Mouse (Mus musculus): ENCODE data around the gene Gpr152. TPM values are rescaled to one million over a fixed set of nuclear protein-coding genes. Genes with fewer than 3 reads are reported as not detected.

The Gpr152 gene
- total and polyA plus RNA-seq, 3 experiments: 0.03 TPM; not detected in 2

DNA sequence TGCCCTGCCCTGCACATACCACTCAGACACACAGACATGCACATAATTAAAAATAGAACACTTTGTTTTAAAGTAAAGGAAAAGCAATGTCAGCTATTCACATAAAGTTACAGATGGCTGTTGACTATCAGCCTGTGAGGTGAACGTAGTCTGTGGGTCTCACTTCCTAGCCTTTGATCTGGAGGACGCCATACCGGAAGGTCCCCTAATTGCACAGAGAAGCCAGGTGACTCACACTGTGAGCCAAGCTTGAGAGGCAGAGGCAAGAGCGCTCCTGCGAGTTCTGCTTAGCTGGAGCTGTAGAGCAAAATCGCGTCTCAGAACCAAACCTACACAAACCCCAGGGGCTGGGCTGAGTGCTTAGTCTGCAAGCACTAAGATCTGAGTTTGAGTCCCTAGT lies 45.8 kb upstream of the Gpr152 start:
- TF ChIP-seq GABPA (IDR thresholded peaks at IDR 0.05; ENCODE audit: low read depth, low read length) (no peak), ZNF384 (IDR thresholded peaks at IDR 0.05; ENCODE audit: low read depth, low read length) (no peak), TBP (IDR thresholded peaks at IDR 0.05; ENCODE audit: low read depth, low read length) (no peak), MXI1 (IDR thresholded peaks at IDR 0.05; ENCODE audit: low read depth, low read length) (no peak), POLR2AphosphoS2 (IDR thresholded peaks at IDR 0.05; ENCODE audit: low read length) (no peak), HCFC1 (IDR thresholded peaks at IDR 0.05; ENCODE audit: low read depth, low read length) (no peak), UBTF (IDR thresholded peaks at IDR 0.05; ENCODE audit: borderline replicate concordance, insufficient read depth, low read depth, low read length) (no peak), ZKSCAN1 (IDR thresholded peaks at IDR 0.05; ENCODE audit: low read depth, low read length) (no peak), ZC3H11A (IDR thresholded peaks at IDR 0.05; ENCODE audit: low read depth, low read length) (no peak), USF1 (IDR thresholded peaks at IDR 0.05; ENCODE audit: low read depth, low read length) (no peak), NELFE (IDR thresholded peaks at IDR 0.05; ENCODE audit: low read depth, low read length) (no peak), ETS1 (IDR thresholded peaks at IDR 0.05; ENCODE audit: low read depth, low read length) (no peak), USF2 (IDR thresholded peaks at IDR 0.05; ENCODE audit: borderline replicate concordance in 1 of 2, insufficient read depth in 1 of 2, low read depth in 1 of 2, low read length in 2 of 2) (no peak)
- DNase-seq (ENCODE audit: low read depth, low spot score): no peak
- Histone ChIP-seq H3K9me3 (replicated peaks; ENCODE audit: insufficient read depth, low read length) (no peaks in the 10 kb centered on the region), H3K27ac (ENCODE audit: control insufficient read depth, low read depth, low read length) (no peak overlapping the region), H3K79me2 (ENCODE audit: control insufficient read depth, insufficient read depth, low read length, poor library complexity) (peaks cover 2% of the 10 kb centered on the region; the same call in 1 of the 2 replicates), H3K4me1 (ENCODE audit: control insufficient read depth in 1 of 2, insufficient read depth in 2 of 2, low read length in 2 of 2) (peaks cover 0 to 15% of the 10 kb centered on the region in 2 experiments; a peak in 3 of 4 replicates), H3K9ac (ENCODE audit: control insufficient read depth, low read depth, low read length, poor library complexity, severe bottlenecking) (no peak overlapping the region), H3K4me3 (ENCODE audit: control insufficient read depth in 1 of 2, insufficient read depth in 1 of 2, low read depth in 2 of 2, low read length in 2 of 2) (no peak overlapping the region), H3K36me3 (ENCODE audit: control insufficient read depth in 1 of 2, insufficient read depth in 2 of 2, low read length in 2 of 2) (peaks cover 0 to 19% of the 10 kb centered on the region in 2 experiments; a peak in 2 of 4 replicates), H3K27me3 (ENCODE audit: control insufficient read depth in 1 of 2, insufficient read depth in 2 of 2, low read length in 2 of 2) (no peaks in the 10 kb centered on the region)

GRCm38 (mm10) chr19:4094348-4094747 lies 45.2 kb upstream of the Gpr152 start:
- H3K4me3 ChIP-seq (ENCODE audit: control insufficient read depth in 1 of 2, insufficient read depth in 1 of 2, low read depth in 2 of 2, low read length in 2 of 2): no peak overlapping the region
- TF ChIP-seq SMC3 (IDR thresholded peaks at IDR 0.05; ENCODE audit: low read depth, low read length) (no peak), TAL1 (IDR thresholded peaks at IDR 0.05; ENCODE audit: low read length) (no peak), MAZ (IDR thresholded peaks at IDR 0.05; ENCODE audit: low read depth, low read length) (no peak), MYB (IDR thresholded peaks at IDR 0.05; ENCODE audit: low read depth, low read length) (no peak), E2F4 (IDR thresholded peaks at IDR 0.05; ENCODE audit: borderline replicate concordance, low read depth, low read length) (no peak), MEF2A (IDR thresholded peaks at IDR 0.05; ENCODE audit: extremely low read depth, insufficient replicate concordance, low read depth, low read length, poor library complexity, severe bottlenecking) (no peak), NRF1 (IDR thresholded peaks at IDR 0.05; ENCODE audit: insufficient read depth, low read depth, low read length, poor library complexity, severe bottlenecking) (no peak), RCOR1 (IDR thresholded peaks at IDR 0.05; ENCODE audit: low read depth, low read length) (no peak), TBP (IDR thresholded peaks at IDR 0.05; ENCODE audit: low read depth, low read length) (no peak)
- no peak overlapping the region for H3K9ac ChIP-seq (ENCODE audit: control insufficient read depth, low read depth, low read length, poor library complexity, severe bottlenecking)
- no peaks in the 10 kb centered on the region for H3K27me3 ChIP-seq (ENCODE audit: control insufficient read depth in 1 of 2, insufficient read depth in 2 of 2, low read length in 2 of 2)
- H3K79me2 ChIP-seq (ENCODE audit: control insufficient read depth, insufficient read depth, low read length, poor library complexity): peaks cover 2% of the 10 kb centered on the region; the same call in 1 of the 2 replicates
- H3K27ac ChIP-seq (ENCODE audit: control insufficient read depth, low read depth, low read length): no peak overlapping the region
- H3K4me1 ChIP-seq (ENCODE audit: control insufficient read depth in 1 of 2, insufficient read depth in 2 of 2, low read length in 2 of 2): peaks cover 0 to 18% of the 10 kb centered on the region in 2 experiments; a peak in 3 of 4 replicates
- peaks cover 0 to 19% of the 10 kb centered on the region in 2 experiments; a peak in 2 of 4 replicates for H3K36me3 ChIP-seq (ENCODE audit: control insufficient read depth in 1 of 2, insufficient read depth in 2 of 2, low read length in 2 of 2)
- no peaks in the 10 kb centered on the region for H3K9me3 ChIP-seq (replicated peaks; ENCODE audit: insufficient read depth, low read length)
- no peak for DNase-seq (ENCODE audit: low read depth, low spot score)

All from MEL (cell line).